Mouse (Mus musculus): ENCODE data around the gene Tlr11.

Tlr11 gene

DNA sequence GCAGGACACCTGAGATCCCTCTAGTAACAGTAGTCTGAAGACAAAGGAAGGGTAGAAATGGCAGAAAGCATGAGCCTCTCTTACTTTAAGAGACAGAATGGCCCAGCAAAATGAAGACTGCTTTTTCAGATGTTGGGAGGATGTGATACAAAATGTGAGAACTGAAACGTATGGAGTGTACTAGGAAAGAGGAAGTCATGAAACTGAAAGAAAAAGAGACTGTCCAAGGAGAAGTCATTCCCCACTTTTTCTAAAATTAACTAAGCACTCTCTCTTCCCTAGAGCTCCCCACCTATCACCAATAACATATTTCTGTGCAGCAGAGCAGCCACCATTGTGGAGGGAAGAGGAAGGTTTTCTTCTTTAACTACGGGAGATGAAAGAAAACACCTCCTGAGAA, at the start of gene Tlr11:
Tlr11 (plus strand) TSS at position 322 of the 400 bp plus-strand sequence.
- DNase-seq = no peak

DNA sequence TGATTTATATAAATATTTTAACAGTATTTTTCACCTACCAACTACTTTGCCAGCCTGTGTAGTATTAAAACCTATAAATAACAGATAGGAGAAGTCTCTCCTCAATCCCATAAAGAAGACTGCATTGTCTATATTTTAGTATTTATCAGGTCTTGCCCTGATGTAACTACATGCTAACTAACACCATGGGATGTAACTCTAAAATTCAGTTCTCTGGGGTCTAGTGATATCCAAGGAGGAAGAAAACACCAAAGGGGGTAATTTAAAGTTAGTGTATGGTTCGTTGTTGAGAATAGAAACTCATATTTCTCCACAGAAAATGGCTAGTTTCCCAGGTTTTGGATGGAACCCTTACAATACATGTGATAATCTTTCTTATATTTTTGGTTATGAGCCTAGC, 31.1 kb upstream of the Tlr11 start, which contains the start of gene Olfr734:
Olfr734 (minus strand) TSS at position 101 of the 400 bp plus-strand sequence.
- no peak for DNase-seq

DNA sequence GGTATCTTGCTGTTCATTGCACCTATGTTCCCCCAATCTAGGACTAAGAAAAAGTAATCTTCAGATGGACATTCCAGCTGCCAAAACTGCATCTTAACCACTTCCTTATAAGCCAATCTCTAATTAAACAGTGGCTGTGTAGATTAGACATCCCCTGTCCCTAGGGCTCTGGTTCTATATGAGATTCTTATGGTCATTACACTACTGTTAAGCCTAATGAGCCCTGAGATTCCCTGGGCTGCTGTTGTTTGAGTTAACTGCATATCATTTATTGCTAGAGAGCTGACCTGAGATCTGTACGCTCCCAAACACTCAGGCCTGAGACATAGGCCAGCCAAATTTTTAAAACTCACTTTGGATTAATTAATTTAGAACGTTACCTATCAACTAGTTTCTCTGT, 8.9 kb upstream of the Tlr11 start, which contains the start of gene Olfr735:
Olfr735 (minus strand) TSS at position 77 of the 400 bp plus-strand sequence.
- DNase-seq = no peak

DNA sequence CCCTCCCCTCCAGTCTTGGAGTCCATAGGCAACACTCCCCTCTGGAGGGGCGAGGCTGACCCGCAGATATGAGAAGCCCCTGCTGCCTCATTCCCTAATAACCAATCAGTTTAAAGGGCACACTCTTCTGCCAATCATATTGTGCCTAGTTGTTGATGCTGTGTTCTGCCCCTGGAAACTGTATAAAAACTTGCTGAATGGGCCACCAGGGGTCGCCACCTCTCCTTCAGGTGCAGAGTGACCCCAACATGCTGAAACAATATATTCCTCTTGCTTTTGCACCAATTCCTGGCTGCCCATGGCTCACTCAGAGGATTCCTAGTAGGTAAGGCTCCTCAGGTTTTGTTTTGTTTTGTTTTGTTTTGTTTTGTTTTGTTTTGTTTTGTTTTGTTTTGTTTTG, 5.3 kb upstream of the Tlr11 start:
- DNase-seq = peak in 1 of 2 experiments; percentile 4

DNA sequence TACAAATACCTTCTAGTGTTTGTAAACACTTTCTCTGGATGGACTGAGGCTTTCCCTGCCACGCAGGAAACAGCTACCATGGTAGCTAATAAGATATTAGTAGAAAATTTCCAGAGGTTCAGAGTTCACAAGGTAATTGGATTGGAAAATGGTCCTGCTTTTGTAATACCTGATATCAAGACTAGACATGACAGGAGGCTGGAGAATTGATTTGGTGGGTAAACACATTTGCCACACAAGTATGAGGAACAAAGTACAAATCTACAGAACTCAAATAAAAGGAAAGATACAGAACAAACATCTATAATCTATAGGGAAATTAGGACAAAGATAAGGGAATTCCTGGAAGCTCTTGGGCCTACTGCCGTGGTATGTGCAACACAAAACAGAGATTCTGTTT, 989 bp upstream of the Tlr11 start:
- no peak for DNase-seq

DNA sequence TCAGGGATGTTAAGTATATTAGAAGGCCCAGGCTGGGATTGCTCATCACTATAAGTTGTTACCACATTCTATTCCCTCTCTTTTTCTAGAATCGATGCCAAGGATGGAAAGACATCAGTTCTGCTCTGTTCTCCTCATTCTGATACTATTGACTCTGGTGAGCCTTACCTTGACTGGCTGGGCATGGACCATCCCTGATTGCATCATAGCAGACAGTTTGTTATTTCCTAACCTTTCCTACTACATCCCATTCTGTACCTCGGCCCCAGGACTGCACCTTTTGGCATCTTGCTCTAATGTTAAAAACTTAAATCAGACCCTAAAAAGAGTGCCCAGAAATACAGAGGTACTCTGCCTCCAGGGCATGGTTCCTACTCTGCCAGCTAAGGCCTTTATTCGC, 2.8 kb downstream of the Tlr11 start:
- no peak for DNase-seq

DNA sequence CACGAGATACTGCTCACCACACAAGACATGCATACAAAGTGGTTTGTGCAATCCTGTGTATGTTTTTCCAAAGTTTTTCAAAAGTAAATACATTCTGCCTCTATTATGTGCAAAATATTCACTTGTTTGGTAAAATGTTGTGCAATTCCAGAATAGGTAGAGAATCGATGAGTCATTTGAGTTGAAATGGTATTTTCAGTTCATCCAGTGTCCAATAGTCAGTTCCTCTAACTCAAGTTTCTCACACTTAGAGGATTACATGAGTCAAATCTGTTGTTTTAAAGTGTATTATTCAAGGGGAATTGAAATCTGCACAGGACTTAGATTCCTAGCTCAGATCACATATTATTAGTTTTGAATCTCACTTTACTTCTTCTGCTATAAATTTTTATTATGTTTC, 5.8 kb downstream of the Tlr11 start:
- DNase-seq = no peak

DNA sequence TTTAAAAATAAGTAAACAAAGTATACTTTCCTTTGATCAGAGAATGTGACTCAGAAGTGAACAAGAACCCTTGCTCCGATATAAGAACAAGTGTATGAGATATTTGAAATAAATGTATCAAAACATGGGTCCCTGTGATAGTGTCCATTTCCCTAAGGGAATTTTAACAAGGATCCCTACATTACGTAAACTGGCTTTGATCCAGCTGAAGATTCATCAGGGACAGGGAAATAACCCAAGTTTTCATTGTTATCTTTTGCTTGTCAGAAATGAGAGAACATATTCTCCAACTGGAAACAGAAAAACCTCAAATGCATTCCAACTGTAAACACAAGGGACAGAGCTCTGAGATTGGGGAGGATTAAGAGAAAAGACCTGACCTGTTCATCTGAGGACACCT, 23.1 kb downstream of the Tlr11 start, which contains the start of gene Olfr736:
Olfr736 (plus strand) TSS at position 301 of the 400 bp plus-strand sequence.
- no peak for DNase-seq

DNA sequence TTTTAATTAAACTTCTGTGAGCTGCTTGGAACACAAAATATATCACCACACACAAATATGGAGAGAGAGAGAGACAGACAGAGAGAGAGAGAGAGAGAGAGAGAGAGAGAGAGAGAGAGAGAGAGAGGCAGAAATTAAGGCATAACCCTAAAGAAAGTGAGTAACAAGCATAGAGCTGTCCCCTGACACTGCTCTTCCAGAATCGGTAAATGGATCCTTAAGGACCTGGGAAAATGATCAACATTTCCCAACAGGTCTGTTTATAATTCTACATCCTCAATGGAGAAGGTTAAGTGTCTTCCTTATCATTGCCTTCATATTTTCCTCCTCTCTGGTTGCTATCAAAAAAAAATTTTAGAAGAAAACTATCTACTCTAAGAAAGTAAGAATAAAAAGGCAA, 49.6 kb downstream of the Tlr11 start, which contains the start of gene Olfr738:
Olfr738 (plus strand) TSS at position 301 of the 400 bp plus-strand sequence.
- DNase-seq = no peak
